Mouse (Mus musculus) heart, postnatal 10 days (tissue): ENCODE data around the gene Kcnh7. TPM values are rescaled to one million over a fixed set of nuclear protein-coding genes. Genes with fewer than 3 reads are reported as not detected.

Experiments
- DNase-seq, 2 experiments: peaks; one replicate each; pipeline ENCODE4 v3.0.0; 2021
- intact Hi-C: fragments of 180-260 bp; cut with DNase I; formaldehyde crosslinking; loops from one replicate; pipeline ENCODE4 v1.15.1; 2025
- total RNA-seq, 2 experiments: library from RNA; stranded (reverse); gene quantifications; 2 replicates each; pipeline ENCODE4 v1.2.3; 2021

The Kcnh7 gene
- total RNA-seq, 2 experiments from 2014 or later = 0.42 to 0.84 TPM

DNA sequence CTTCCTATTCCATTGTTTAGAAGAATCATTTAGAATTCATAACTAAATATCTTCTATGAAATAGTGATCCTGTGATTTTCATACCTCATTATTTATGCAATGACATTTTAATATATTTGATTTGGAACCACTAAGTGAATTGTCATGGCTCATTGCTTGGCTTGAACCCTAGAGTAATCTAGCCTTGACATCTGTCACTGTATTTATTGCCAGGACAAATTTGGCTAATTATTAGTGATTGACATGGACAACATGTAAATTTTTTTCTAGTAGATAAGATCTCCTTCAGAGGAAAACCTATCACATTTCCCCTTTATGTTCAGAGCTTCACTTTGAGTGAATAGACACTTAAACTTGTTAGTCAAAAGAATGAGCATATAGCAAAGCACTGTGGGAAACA, 195.5 kb downstream of the Kcnh7 start:
- DNase-seq = no peak
- intact Hi-C loops = no loop called here

DNA sequence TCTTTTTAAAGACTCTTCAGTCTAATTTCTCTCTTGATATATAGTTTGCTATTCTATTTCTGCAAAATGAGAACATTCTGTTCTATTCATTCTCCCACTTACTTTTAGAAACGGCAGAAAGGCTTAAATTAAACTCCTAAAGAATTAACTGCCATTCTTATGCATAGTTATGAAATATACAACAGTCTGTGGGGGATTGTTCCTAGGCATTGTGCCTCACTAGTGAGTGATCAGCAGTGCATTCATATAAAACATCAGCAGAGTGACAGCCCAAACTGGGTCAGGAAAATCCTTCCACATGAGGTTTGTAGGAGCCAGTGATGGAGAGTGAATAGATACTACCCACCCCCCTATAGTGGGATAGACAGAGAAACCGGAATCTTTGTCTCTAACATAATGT, 200.2 kb downstream of the Kcnh7 start:
- intact Hi-C loops = no loop called here
- no peak for DNase-seq

DNA sequence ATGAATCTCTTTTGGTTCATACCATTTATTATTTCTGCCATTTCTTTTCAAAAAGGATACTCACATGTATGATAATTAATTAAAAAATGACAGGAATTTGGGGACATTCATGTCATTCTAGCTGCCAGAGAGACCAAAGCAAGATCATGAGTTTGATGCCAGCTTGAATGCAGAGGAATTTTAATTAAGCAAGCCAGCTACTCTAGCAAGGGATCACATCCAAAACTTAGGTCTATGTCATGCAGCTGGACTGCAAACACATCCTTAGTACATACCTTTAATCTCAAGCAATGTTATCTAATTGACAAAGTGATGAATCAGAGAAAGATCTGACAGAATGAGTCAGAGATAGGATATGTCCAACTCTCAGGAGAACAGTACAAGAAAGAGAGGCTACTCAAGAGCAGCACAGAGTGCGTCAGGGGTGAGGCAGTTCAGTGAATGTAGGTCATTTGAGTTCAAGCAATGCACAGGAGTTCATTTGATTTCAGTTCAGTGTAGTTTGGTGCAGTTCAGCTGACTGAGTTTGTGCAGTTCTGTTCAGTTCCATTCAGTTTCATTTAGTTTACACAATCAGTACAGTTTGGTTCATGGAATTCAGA, 248.7 kb downstream of the Kcnh7 start:
- DNase-seq = no peak
- intact Hi-C loops = no loop called here

DNA sequence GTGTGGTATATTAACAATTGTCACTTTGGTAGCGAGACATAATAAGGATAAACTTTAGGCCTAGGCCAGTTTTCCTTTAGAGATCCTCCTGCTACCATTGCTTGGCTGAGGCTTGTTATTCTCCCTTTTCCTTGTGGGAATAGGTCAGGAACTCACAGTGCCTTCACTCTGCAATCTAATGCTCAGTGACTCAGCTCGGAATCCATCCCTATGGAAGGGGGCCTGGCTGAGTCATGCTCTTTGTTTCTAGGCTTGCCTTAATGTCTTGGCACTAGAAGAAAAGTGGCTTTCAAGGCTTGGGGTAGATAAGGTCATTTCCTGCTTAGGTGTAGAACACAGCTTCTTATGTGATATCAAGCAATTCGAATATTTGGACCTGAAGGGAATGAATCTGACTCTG, 255.6 kb downstream of the Kcnh7 start:
- intact Hi-C loops = no loop called here
- no peak for DNase-seq

DNA sequence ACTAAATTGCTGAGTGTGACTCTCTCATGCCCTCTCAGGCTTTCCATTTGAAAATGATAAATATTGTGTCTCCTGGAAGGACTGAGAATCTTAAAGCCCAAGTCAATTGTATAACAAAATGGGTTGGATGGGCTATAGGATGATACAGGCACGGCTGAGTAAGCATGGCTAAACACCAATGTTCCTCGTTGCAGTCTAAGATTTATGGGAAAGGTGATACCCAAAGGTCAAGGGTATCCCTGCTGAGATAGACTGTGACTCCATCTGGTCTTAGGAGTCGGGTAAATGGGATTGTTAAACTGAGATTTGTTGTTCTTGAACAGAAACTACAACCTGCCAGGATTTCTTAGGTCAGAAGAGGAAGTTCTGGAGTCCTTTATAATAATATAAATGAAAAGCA, 256.0 kb downstream of the Kcnh7 start:
- no peak for DNase-seq
- intact Hi-C loops = no loop called here

DNA sequence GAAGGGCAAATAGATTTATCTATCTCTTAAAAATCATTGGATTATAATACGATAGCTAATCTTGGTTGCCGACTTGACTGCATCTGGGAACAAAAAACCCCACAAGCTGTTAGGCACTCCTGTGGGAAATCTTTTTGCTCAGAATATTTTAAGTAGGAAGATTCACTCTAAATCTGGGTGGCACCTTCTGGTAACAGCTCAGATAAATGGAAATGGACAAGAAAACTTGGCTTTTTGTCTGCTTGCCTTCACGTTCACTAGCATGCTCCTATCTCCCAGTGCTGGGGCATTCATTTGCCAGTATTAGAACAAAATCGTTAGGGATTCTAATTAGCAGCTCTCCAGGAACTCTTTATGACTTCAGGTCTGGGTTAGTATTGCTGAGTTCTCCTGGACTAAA, 260.3 kb downstream of the Kcnh7 start:
- intact Hi-C loops = no loop called here

DNA sequence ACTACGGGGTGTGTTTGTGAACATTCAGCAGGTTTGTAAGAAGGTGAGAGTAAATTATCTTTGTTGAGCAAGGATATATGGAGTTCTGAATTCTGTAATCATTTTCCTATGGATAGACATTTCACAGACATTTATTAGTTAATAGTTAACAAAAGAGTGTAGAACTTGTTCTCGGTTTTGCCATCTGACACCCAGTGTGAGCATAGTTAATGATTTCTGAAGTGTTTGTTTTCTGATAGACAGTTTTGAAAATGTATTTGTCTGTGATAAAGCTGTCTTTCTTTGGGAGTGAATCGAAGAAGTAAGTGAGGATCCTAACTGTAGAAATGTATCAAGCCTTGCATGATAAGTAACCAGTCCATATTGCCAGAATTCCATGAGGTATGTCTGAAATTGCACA, 276.4 kb downstream of the Kcnh7 start:
- intact Hi-C loops = no loop called here
- no peak for DNase-seq

More for the DNA sequence above, 260.3 kb downstream of the Kcnh7 start:
- DNase-seq = no peak

DNA sequence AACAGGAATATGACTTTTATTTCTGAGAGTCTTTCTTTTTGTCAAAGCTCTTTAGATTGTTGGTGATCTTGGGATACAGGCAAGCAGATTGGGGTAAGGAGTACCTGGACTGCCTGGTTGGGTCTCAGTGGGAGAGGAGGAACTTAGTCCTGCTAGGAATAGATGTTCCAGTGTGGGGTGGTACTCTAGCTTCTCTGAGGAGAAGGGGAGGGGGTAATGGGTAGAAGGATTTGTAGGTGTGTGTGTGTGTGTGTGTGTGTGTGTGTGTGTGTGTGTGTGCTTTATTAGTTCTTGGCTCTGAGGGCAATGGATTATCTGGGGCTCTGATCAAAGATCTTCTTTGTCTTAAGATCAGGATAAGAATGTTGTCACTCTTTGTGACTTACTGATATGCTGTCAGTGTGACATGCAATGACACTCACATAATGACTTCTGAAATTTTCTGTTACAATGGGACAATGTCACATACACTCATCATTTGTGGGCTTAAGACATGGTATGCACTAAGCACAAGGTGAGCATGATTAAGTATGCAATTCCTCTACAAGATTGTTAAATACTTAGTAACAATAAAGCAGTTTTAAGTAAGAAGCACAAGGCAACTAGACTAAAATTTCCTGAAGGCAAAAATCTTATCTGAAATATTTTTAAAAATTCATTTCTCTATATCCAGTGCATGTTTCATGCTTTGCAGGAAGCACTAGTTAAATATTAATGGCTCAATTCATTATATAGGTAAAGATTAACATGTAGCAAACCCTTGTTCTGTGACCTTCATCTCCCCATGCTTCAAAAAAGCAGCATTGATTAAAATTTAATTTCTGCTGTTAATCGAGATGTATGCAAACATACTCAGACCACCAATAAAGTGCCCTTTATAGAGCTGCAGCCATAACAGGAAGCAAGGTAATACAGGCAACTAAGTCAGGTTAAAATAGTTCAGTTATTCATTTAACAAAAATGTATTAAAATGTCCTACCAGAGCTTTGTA, 281.4 kb downstream of the Kcnh7 start:
- intact Hi-C loops = no loop called here
- no peak for DNase-seq

DNA sequence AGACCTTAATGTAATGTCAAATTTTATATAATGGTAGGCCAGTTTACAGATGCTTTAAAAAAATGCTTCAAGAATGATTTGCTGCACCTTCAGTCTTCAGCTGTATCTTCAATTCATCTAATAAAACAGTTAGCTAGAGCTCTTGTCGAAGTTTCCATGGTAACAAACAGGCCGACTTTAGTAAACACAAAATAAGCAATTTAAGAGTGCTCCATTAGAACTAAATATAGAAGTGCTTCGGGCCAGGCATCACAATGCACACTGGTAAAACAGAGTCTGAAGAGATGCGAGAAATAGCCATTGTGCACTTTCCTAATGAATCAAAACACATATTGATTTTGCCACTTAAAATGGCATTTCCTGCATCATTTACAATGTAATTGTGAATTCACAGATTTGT, 305.3 kb downstream of the Kcnh7 start:
- intact Hi-C loops = no loop called here
- no peak for DNase-seq

DNA sequence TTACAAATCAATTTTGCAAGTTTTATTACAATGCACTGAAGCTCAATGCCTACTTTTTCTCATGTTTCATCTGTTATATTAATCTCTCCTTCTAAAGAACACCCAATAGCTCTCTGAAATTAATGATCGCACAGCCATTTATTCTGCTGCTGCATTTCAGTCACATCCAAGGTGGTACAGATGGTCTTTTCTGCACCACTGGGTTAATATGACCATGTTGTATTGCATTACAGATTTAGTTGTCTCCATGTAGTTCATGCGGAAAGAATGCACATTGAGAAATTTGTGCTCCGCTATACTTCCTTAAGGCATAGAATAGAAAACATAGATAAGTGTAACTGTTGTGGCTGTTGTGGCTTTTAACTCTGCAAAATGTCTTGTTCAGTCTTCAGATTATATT, 328.7 kb downstream of the Kcnh7 start:
- intact Hi-C loops = no loop called here
- DNase-seq = no peak

DNA sequence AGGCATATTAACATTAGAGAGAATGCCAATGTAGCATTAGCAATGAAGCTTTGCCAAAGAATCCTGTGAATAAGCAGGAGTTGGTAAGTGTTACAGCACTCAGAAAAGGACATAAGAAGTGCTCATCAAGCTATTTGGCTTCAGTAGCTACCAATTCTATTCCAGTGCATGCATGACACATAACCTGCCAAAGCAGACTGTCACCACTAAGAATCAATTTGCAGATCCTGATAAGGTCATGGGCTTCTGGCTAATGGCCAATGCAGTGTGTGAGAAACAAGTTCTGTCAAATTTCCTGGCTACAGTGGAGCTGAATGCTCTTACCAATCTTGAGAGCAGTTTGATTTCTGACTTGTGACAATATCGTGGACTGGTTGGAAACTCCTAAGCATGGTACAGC, 341.5 kb downstream of the Kcnh7 start:
- intact Hi-C loops = no loop called here
- peak; percentile 5 to 8 for DNase-seq

DNA sequence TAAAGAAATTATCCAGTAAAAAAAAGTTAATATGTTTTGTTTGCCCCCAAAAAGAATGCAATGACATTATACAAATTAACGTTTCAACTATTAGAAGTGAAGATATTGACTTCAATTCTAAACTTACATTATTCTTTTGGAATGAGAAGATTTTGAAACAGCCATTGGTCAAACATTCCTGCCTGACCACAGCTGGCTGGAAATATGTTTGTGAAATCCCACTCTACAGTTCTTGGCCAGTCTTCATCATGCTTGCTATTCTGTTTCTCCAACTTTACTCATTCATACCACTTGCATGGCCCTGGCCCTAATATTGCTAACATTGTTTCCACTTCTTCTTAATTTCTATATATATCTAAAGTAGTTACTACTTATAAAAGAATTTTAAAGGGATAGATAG, 349.8 kb downstream of the Kcnh7 start:
- intact Hi-C loops = no loop called here
- no peak for DNase-seq

DNA sequence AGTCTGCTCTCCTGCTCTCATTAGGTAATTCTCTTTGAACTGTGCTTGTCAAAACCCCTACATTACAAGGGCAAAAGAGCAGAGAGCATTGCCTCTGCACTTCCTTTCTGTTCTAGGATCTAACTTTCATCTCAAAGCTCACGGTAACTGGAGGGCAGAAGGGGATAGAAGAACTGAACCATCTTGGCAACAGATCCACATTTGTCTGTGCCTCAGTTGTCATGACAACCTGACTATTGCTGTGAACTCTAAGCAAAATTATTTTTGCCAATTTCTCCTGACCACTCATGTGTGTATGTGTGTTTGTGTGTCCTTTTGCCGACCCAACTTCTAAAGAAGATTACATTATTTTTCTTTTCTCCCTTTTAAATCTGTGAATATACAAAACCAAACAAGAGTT, 364.9 kb downstream of the Kcnh7 start:
- intact Hi-C loops = no loop called here
- DNase-seq = no peak

DNA sequence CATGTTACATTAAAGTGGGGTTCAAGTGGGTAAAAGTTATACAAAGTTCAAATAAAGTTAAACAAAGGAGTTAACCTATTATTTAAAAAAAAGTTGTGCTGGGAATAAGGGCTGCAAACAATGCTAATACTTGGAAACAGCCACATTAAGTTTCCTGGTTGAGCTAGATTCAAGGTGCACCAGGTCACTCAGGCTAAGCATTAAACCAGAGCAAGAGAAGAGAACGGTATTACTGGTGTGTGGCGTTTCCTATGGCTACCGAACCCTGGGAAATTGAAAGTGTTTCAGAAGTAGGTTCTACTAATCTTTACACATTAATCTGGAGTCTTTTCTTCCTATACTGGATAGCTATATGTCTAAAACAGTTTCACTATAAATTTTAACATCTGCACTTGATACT, 368.1 kb downstream of the Kcnh7 start:
- DNase-seq = no peak
- intact Hi-C loops = no loop called here

DNA sequence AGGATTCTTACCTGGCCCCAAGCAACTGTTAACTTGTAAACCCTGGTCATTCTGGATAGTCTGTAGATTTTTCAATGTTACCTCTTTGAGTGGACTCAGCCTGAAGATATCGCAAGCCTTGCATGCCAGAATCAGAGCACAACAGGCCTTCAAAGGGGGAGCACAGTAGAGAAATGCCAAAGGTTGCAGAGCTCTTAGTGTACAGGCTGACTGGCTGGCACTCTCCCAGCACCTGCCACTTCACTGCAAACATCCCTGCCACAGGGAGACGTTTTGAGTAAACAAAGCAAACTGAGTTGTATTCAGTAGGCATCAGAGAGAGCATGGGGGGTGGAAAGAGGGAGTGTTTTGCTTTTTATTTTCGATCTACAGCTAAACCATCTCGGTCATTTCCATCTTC, 375.3 kb downstream of the Kcnh7 start:
- intact Hi-C loops = no loop called here
- DNase-seq = peak in 1 of 2 experiments; percentile 3

DNA sequence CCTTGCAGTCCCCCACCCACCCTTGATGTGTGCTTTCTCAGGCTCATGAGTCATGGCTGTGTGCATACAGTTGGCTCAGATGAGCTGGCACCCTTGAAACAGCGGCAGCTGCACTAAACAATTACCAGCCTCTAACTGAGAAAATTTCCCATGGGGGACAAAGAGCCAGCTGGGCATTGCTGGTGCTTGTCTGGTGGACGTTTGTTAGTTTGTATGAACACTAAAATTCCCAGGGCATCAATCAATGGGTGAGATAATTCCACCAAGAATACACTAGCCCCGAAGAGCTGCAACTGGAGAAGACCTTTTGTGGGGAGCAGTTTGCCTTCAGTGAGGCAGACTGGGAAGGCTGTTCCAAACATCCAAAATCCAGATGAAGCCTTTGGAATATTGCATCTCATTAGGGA, 376.6 kb downstream of the Kcnh7 start:
- intact Hi-C loops = no loop called here
- no peak for DNase-seq

DNA sequence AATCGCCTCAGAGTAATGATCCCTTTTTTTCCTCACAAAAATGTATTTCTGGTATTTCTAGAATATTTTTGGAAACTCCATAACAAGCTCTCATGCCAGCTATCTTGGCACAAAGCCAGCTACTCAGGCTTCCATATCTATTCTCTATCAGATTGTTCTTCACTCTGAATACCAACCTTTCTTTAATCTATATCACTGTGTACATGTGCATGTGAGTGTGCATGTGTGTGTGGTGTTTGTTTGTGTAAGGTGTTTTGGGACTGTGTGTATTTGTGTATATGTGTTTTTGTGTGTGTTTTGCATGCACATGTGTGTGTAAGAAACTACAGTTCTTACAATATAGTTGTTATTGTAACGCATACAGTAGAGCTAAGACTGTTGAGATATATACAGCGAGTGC, 377.2 kb downstream of the Kcnh7 start:
- no peak for DNase-seq
- intact Hi-C loops = no loop called here

DNA sequence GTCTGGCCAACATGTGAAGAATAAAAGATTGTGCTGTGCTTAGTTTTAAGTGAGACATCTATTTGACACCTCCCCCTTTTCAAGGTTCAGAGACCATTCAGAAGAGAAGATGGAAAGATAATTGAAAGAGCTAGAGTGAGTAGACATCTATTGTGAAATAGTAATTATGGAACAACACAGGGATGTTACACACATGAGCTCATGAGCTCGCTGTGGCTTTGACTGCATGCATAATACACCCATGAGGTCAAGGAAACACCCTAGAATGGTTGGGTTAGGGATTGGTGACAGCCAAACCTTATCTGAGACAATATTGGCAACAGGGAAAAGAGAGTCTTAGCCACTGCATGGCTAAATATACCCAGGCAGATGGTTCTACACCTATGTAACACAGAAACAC, 380.1 kb downstream of the Kcnh7 start:
- DNase-seq = no peak
- intact Hi-C loops = no loop called here

DNA sequence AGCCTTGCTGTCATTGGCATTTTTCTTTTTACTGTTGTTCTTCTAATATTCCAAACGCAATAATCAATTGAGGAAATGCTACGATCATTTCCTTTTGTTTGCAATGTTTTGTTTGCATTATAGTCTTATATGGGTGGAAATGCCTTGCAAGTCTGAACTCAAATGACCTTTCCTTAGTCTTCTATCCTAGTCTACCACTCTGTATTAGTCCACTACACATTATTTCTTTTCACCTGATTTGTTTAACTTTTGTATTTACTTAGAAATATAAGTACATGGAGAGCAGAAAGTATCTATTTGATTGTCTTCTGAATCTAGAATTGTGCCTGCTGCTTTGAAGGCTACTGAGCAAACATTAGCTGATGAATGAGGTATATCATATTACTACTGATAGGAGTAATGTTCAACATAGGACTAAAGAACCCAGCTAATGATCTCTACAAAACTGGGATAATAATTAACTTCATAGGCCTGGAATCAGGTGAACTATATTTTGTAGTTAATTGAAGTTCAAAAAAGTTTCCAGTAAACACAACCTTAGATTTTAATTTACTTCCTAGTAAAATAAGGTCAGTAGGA, 399.5 kb downstream of the Kcnh7 start:
- no peak for DNase-seq
- intact Hi-C loops = no loop called here

DNA sequence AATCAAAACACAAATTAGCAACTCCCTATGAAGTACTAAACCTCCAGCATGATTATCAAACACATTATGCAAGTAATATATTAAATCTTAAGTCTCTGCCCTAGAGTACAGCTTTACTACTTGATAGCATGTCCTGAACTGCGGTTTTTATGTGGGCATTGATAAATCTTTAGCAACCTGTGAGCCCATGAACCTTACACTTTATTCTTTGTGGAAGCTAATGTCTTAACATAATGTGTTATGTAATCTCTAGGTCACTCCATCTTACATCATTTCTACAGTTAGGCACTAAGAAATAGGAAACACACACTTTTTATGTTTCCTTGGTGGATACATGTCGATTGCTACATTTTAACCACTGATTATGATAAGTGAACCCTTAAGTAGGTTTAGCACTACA, 437.8 kb downstream of the Kcnh7 start:
- no peak for DNase-seq
- intact Hi-C loops = no loop called here

DNA sequence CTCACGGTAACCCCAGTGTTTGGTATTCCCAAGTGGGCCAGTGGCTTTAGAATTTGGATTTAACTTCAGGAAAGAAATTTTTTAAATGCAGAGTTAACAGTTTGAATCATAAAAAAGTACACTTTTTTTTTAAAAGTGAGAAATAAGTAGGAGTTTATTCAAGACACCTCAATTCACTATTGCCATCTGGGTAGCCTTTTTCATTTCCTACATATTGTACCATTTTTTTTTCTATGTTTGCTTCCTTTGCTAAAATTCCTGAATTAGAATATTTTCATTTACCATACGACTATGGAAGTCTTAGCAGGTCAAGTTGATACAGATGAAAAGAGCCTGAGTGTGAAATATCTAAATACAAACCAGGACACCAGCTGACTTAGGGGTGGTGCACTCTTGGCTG, 441.0 kb downstream of the Kcnh7 start:
- intact Hi-C loops = no loop called here
- no peak for DNase-seq

DNA sequence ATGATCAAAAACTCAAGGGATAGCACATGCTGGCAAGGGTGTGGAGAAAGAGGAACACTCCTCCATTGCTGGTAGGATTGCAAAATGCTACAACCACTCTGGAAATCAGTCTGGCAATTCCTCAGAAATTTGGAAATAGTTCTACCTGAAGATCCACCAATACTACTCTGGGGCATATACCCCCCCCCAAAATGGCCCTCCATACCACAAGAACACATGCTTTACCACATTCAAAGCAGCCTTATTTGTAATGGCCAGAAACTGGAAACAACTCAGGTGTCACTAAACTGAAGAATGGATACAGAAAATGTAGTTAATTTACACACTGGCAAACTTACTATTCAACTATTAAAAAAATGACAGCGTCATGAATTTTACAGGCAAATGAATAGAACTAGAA, 453.4 kb downstream of the Kcnh7 start:
- intact Hi-C loops = no loop called here
- DNase-seq = no peak
